Mouse (Mus musculus): ENCODE measurements around the gene Vipr2. TPM values are rescaled to one million over a fixed set of nuclear protein-coding genes. Genes with fewer than 3 reads are reported as not detected.

The Vipr2 gene
- total RNA-seq, 4 experiments from 2014 or later = 0.77 to 1.5 (median 1.0) TPM

DNA sequence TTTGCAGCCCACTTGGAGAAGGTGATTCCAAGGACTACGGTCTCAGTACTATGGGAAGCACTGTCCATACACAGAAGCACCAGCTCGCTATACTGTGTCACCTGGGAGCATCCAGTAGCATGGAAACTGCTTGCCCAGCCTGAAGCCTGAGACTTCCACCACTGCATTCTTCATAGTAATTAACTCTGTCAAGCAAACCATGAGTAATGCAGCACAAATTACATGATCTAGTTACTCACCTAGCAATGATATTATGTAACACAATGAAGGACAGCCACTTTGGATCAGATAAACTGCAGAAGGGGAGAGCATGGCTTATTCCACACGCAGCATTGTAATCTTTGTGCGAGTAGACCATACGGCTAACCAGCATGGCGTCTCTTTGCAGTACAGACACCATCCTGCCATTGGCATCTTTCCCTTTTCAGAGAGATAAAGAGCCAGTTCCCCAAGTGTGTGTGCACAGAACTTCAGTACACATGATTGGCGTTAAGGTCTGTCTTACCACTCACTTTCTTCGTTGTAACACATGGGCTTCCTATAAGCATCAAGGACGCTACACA is 75.4 kb downstream of the Vipr2 start:
- no peak for DNase-seq (ENCODE audit: low spot score in 2 of 2)

GRCm38 (mm10) chr12:116156792-116157532 is 79.4 kb downstream of the Vipr2 start:
- no peak for DNase-seq (ENCODE audit: low spot score in 2 of 2)

DNA sequence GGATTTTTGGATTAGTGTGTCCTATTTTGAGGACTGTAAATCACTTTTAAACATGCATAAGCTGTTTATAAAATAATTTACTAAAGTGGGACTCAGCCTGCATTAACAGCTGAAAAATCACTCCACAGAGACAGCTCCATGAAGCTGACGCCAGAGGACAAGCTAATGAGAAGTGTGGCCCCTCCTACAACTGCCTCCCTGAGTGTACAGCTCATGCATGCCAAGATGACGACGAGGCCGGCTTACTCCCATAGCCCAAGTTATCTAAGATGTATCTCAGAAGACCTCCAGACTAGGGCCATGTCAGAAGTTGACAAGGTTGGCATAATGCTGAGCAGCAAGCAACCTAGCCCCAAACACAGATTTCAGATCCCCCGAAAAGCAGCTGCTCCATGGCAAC is 81.7 kb downstream of the Vipr2 start:
- DNase-seq (ENCODE audit: low spot score in 2 of 2) = no peak

DNA sequence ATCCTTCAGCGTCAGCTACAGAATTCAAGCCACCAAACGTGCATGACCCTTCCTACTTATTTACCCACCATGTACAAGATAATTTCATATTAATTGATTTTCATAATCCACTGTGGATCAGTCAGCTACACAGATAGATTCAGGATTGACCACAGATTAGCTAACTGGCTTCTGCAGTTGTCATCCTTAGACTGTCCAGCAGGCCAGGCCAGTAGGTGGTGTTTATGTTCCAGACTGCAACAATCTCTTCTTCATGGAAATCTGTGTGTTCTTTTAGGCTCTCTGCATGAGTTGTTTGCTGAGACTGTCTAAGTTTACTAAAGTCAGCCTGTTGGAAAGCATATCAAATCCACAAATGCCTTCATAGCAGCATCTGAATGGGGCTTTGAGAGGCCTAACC is 82.2 kb downstream of the Vipr2 start:
- DNase-seq (ENCODE audit: low spot score in 2 of 2) = no peak

DNA sequence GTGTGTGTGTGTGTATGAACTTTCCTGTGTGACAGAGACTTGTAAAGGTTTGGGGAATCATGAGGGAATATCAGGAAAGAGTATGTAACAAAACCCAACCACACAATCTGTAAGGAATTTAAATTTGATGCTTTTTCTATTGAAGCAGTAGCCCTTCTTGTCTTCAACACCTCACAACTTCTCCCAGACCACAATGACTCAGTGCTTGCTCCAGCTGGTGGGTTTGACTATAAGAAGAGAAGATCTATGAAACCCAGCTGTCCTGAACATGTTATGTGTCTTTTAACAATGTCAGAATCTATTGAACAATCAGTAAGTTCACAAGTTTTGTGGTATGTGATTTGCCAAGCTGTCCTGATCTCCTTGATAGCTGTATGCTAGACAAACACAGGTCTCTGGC is 87.8 kb downstream of the Vipr2 start:
- no peak for DNase-seq (ENCODE audit: low spot score in 2 of 2)

DNA sequence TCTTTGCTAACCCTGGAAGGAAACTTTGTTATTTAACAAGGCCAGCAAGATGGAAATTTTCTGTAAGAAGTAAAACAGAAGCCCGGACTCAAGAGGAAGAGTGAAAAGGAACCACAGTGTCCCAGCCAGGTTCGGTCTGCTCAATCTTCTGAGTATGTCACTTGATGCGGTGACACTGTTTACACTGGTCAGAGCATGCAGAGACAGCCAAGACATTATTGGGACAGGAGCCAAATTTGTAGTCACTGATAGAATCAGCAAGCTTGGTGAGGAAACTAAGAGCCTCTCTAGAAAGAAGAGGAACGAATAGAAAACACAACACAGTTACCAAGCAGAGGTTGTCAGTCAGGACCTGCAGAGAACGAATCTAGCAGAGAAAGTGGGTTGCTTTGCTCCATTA is 92.1 kb downstream of the Vipr2 start:
- DNase-seq (ENCODE audit: low spot score in 2 of 2) = no peak

DNA sequence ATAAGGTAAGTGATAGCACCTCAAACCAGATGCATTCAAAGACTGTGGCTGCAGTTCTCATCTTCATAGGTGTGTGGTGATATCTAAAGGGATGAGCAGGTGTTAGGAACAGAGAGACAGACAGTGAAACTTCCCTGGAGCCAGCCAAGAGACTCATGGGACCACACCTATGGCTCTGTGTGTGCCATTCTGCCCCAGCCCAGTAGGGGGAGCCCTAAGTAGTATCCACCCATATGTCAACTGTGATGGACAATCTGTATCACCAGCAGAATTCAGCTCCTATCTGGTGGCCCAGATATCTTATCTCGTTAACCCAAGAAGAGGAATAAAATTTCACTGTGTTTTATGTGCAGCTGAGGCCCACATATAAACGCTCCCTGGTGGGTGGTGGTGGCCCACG is 99.4 kb downstream of the Vipr2 start:
- no peak for DNase-seq (ENCODE audit: low spot score in 2 of 2)

- DNase-seq (ENCODE audit: low spot score in 2 of 2) = no peak
These were observed 104.0 kb downstream of the Vipr2 start for GRCm38 (mm10) chr12:116181436-116182050.

GRCm38 (mm10) chr12:116182376-116182775 is 104.8 kb downstream of the Vipr2 start:
- DNase-seq (ENCODE audit: low spot score in 2 of 2) = no peak

DNA sequence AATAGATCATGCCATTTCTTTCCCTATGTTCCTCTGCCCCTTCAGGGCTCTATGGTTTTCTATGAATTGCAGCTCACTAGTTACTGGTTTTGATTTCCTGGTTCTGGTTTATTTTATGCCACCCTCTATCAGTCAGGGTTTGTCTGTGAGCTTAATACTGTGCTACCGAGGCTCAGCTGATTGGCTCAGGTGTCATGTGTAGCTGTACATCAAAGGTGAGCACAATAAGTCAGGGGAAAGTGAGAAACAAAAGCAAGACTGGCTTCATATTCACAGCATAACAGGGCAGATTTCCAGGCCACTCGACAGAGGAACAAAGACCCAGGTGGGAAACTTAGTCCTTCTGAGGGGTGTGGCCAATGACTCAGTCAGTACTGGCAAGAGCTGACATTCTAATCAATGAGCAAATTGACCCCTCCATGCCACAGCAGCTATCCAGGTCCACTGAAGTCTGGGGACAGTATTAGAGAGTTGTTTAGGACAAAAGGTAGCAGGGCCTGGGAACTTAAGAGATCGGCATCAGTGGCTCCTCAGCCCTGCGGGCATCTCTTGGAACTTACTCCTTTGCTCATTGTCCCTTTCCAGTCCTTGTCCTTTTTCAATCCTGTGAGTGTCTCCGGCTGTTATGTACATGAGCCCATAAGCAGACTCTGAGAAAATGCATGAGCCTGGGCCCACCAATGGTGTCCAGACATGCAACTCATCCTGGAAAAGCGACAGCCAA is 105.8 kb downstream of the Vipr2 start:
- no peak for DNase-seq (ENCODE audit: low spot score in 2 of 2)

GRCm38 (mm10) chr12:116193952-116194351 is 116.4 kb downstream of the Vipr2 start:
- DNase-seq (ENCODE audit: low spot score in 2 of 2) = no peak

DNA sequence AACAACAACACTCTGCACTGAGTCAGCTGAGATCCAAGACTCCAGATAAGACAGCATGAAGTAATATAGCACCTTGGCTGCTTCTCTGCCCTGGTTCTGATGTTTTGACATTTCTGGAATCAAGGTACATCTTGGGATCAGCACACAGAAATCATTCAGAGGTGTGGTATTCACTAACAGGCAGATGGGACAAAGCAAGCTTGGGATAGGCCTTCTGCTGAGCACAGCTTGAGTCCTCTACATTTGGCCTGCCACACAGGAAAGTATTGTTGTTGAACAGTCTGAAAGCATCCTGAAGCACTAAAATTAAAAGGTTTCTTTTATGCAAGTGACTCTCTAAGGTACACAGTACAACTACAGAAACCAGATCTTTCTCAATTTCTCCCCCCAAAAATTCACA is 117.1 kb downstream of the Vipr2 start:
- DNase-seq (ENCODE audit: low spot score in 2 of 2) = no peak

Small RNA genes within 50 kb of the gene (microRNA-seq; reads per million reads assigned to microRNA genes)
- not detected for gene Gm44372

Other genes with a start within 250 kb of the Vipr2 start
- gene Zfp386, start 30.0 kb upstream of the Vipr2 start, total RNA-seq (2022) = 10 to 100 TPM; 22.9 to 26.8 (median 24.2) TPM
- 10 to 100 TPM; 13.8 to 19.6 (median 14.2) TPM for gene Wdr60, start 185.3 kb downstream of the Vipr2 start, total RNA-seq (2022)
- not detected for gene Gm11027, start 197.7 kb downstream of the Vipr2 start, total RNA-seq (2022)
- gene Esyt2, start 203.5 kb downstream of the Vipr2 start, total RNA-seq (2022) = 10 to 100 TPM; 26.7 to 32.3 (median 29.1) TPM

Data from gastrocnemius, adult 8-10 months (tissue).